Mouse (Mus musculus): ENCODE measurements around the gene Ins2. TPM values are rescaled to one million over a fixed set of nuclear protein-coding genes. Genes with fewer than 3 reads are reported as not detected.

Ins2 gene
- polyA plus RNA-seq, 1 experiment from 2014 or later: 0.63 TPM

DNA sequence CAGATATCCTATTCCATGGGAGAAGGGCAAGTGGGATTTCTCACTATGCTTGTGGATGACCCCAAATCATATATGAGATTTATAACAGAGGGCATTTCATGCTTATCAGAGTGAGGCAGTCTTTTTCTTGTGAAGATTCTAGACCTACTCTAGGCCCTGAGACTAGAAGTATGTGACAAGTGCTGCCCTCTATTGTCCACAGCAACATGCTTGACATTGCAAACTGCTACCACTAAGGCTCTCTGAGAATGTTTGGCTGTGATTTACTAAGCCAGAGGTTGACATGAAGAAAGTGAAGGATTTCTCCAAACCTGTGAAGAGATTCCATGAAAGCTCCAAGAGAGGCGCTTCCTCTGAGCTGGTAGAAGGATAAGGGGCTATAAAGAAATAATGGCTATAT is 72.1 kb downstream of the Ins2 start:
- Histone ChIP-seq H3K36me3 (ENCODE audit: control insufficient read depth, insufficient read depth, low read length) (peaks cover 14% of the 10 kb centered on the region), H3K9me3 (ENCODE audit: control insufficient read depth, low read length) (peaks cover 39% of the 10 kb centered on the region), H3K27me3 (ENCODE audit: control insufficient read depth, insufficient read depth, low read length) (peaks cover 10% of the 10 kb centered on the region; the same call in 1 of the 2 replicates), H3K4me1 (ENCODE audit: control insufficient read depth in 2 of 2, insufficient read depth in 2 of 2, low read length in 2 of 2) (no peaks in the 10 kb centered on the region), H3K4me2 (ENCODE audit: low read length) (no peak overlapping the region), H3K4me3 (ENCODE audit: control insufficient read depth in 1 of 2, insufficient read depth in 1 of 2, low read depth in 1 of 2, low read length in 2 of 2) (no peak overlapping the region), H3K9ac (ENCODE audit: low read length) (no peak overlapping the region), H3K27ac (replicated peaks in 1 of 2; ENCODE audit: control insufficient read depth in 1 of 2, insufficient read depth in 1 of 2, low read depth in 2 of 2, low read length in 2 of 2) (no peak overlapping the region)
- ATAC-seq (ENCODE audit: insufficient number of reproducible peaks, insufficient read depth, low FRiP score, low read depth): no peak
- 95% methylated on average over 1 of the region's 1 CpGs for WGBS

DNA sequence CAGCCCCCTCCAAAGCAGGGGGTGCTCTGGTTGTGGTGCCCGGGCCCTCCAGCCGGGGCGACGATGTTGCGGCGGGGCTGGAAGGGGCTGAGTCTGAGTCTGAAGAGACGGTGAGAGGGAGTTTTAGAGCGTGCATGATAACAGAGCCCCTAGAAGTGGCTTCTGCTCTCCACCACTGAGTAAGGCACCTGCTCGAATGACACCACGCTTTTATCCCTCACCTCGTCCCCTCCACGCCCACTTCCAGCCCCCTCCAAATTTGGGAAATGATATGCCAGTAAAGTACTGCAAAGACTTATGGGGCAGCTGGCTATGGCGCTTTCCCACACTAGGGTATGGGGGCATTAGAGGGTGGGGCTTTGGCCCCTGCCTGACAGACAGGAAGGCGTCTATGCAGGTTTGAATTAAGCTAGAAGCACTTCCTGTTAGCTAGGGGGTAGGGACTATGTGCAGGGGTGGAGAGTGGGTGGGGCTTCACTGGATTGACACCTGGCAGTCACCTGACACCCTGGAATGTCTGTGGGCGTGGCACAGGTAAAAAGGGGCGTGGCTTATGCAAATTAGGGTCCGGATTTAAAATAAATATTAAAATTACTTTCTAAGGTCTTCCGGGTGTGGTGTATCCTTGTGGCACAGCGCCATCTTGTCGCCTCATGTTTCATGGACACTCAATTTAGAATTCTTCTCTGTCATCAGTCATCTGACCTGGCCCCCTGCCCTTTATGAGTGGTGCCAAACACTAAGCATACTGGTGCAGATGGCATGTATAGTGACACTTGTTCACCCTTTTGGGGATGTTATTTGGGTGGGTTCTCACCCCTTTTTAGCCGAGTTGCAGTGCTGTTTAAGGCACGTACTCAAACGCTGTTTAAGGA is 73.2 kb downstream of the Ins2 start, which contains the start of gene Gm49394:
Gene Gm49394 (minus strand): TSS at position 192 of the 875 bp plus-strand sequence.
- no peak for ATAC-seq (ENCODE audit: insufficient number of reproducible peaks, insufficient read depth, low FRiP score, low read depth)
- H3K4me2 ChIP-seq (ENCODE audit: low read length): no peak within 1 kb of the TSS
- H3K36me3 ChIP-seq (ENCODE audit: control insufficient read depth, insufficient read depth, low read length): peaks cover 14% of the 10 kb centered on the region
- H3K4me1 ChIP-seq (ENCODE audit: control insufficient read depth in 2 of 2, insufficient read depth in 2 of 2, low read length in 2 of 2): 0 out of 4 replicates have a peak, but pooled peaks cover 0 to 2% of the 10 kb centered on the region in 2 experiments
- H3K27me3 ChIP-seq (ENCODE audit: control insufficient read depth, insufficient read depth, low read length): peaks cover 21% of the 10 kb centered on the region
- H3K4me3 ChIP-seq (ENCODE audit: control insufficient read depth in 1 of 2, insufficient read depth in 1 of 2, low read depth in 1 of 2, low read length in 2 of 2): no peak within 1 kb of the TSS
- peaks cover 39% of the 10 kb centered on the region for H3K9me3 ChIP-seq (ENCODE audit: control insufficient read depth, low read length)
- WGBS: 81% methylated on average over 23 of the region's 23 CpGs
- H3K27ac ChIP-seq (replicated peaks in 1 of 2; ENCODE audit: control insufficient read depth in 1 of 2, insufficient read depth in 1 of 2, low read depth in 2 of 2, low read length in 2 of 2): no peak within 1 kb of the TSS
- H3K9ac ChIP-seq (ENCODE audit: low read length): no peak within 1 kb of the TSS

DNA sequence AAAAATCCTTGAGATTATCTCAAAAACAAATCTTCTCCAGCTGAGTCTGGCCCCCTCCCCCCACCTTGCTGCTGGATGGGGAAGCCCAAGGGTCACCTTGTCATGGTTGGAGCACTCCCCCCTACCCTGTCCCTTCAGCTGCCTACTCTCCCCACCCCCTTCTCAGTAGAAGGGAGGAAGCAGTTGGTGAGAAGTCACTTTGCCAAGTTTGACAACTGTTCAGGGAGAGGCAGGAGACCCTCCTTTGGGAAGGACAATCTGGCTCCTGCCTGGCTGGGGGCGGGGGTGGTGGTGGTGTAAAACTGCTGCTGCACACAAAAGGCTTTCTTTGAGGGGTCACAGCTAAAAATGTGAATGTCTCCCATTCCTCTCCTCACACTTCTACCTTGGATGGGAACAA is 74.9 kb downstream of the Ins2 start:
- Histone ChIP-seq H3K4me2 (ENCODE audit: low read length) (no peak overlapping the region), H3K27me3 (ENCODE audit: control insufficient read depth, insufficient read depth, low read length) (peaks cover 31% of the 10 kb centered on the region), H3K9me3 (ENCODE audit: control insufficient read depth, low read length) (peaks cover 39% of the 10 kb centered on the region), H3K4me3 (ENCODE audit: control insufficient read depth in 1 of 2, insufficient read depth in 1 of 2, low read depth in 1 of 2, low read length in 2 of 2) (no peak overlapping the region), H3K9ac (ENCODE audit: low read length) (no peak overlapping the region), H3K4me1 (ENCODE audit: control insufficient read depth in 2 of 2, insufficient read depth in 2 of 2, low read length in 2 of 2) (0 out of 4 replicates have a peak, but pooled peaks cover 0 to 5% of the 10 kb centered on the region in 2 experiments), H3K27ac (replicated peaks in 1 of 2; ENCODE audit: control insufficient read depth in 1 of 2, insufficient read depth in 1 of 2, low read depth in 2 of 2, low read length in 2 of 2) (0 out of 4 replicates have a peak overlapping the region, but pooled peaks of 1 of the 2 experiments have one; percentile 6), H3K36me3 (ENCODE audit: control insufficient read depth, insufficient read depth, low read length) (peaks cover 14% of the 10 kb centered on the region)
- WGBS: 100% methylated on average over 1 of the region's 1 CpGs
- no peak for ATAC-seq (ENCODE audit: insufficient number of reproducible peaks, insufficient read depth, low FRiP score, low read depth)

DNA sequence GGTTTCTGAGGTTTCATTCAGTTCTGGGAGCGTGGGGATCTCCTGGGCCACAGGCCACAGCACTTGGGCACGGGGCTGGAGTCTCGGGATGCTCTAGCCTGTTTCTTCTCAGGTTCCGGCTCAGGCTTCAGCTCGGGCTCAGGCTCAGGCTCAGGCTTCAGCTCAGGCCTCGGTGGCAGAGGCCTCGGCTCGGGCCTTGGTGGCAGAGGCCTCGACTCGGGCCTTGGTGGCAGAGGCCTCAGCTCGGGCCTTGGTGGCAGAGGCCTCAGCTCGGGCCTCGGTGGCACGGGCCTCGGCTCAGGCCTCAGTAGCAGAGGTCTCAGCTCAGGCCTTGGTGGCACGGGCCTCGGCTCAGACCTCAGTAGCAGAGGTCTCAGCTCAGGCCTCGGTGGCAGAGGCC is 75.7 kb downstream of the Ins2 start:
- H3K36me3 ChIP-seq (ENCODE audit: control insufficient read depth, insufficient read depth, low read length): peaks cover 14% of the 10 kb centered on the region
- no peak overlapping the region for H3K9ac ChIP-seq (ENCODE audit: low read length)
- ATAC-seq (ENCODE audit: insufficient number of reproducible peaks, insufficient read depth, low FRiP score, low read depth): no peak

DNA sequence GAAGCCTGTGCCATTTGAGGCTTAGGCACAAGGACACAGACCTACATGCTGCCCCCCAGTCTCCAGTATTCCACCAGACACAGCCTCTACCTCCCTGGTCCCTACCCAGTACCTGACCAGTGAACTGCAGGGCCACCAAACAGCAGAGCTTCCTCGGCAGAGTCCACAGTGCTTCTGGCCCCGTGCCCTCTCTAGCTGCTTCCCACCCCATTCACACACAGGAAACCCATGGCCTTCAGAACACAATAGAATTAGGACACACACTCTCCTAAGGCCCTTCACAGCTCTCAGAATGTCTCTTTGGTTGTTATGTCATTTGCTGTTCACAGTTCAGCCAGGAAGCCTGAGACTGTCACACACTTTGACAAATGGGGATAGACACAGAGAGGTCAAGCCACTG is 76.5 kb downstream of the Ins2 start, which contains the start of gene Igf2:
Gene Igf2 (minus strand): TSS at position 158 of the 400 bp plus-strand sequence.
- Histone ChIP-seq H3K36me3 (ENCODE audit: control insufficient read depth, insufficient read depth, low read length) (peaks cover 14% of the 10 kb centered on the region), H3K4me1 (ENCODE audit: control insufficient read depth in 2 of 2, insufficient read depth in 2 of 2, low read length in 2 of 2) (0 out of 4 replicates have a peak, but pooled peaks cover 0 to 5% of the 10 kb centered on the region in 2 experiments), H3K27me3 (ENCODE audit: control insufficient read depth, insufficient read depth, low read length) (peaks cover 45% of the 10 kb centered on the region), H3K9ac (ENCODE audit: low read length) (peak within 1 kb of the TSS; percentile 42; the same call in 1 of the 2 replicates), H3K4me2 (ENCODE audit: low read length) (peak within 1 kb of the TSS; percentile 65), H3K9me3 (ENCODE audit: control insufficient read depth, low read length) (peaks cover 33% of the 10 kb centered on the region), H3K27ac (replicated peaks in 1 of 2; ENCODE audit: control insufficient read depth in 1 of 2, insufficient read depth in 1 of 2, low read depth in 2 of 2, low read length in 2 of 2) (peak within 1 kb of the TSS; percentile 31 to 80), H3K4me3 (ENCODE audit: control insufficient read depth in 1 of 2, insufficient read depth in 1 of 2, low read depth in 1 of 2, low read length in 2 of 2) (0 out of 4 replicates have a peak within 1 kb of the TSS, but pooled peaks of 1 of the 2 experiments have one; percentile 62)
- 70% methylated on average over 2 of the region's 2 CpGs for WGBS
- ATAC-seq (ENCODE audit: insufficient number of reproducible peaks, insufficient read depth, low FRiP score, low read depth): peak; percentile 18; the same call in 1 of the 2 replicates

More for the DNA sequence above, 75.7 kb downstream of the Ins2 start:
- Histone ChIP-seq H3K27me3 (ENCODE audit: control insufficient read depth, insufficient read depth, low read length) (peaks cover 39% of the 10 kb centered on the region), H3K4me2 (ENCODE audit: low read length) (no peak overlapping the region), H3K4me1 (ENCODE audit: control insufficient read depth in 2 of 2, insufficient read depth in 2 of 2, low read length in 2 of 2) (0 out of 4 replicates have a peak, but pooled peaks cover 0 to 5% of the 10 kb centered on the region in 2 experiments), H3K9me3 (ENCODE audit: control insufficient read depth, low read length) (peaks cover 39% of the 10 kb centered on the region), H3K27ac (replicated peaks in 1 of 2; ENCODE audit: control insufficient read depth in 1 of 2, insufficient read depth in 1 of 2, low read depth in 2 of 2, low read length in 2 of 2) (peak overlapping the region in 1 of 2 experiments; percentile 25; a peak in 1 of 4 replicates), H3K4me3 (ENCODE audit: control insufficient read depth in 1 of 2, insufficient read depth in 1 of 2, low read depth in 1 of 2, low read length in 2 of 2) (no peak overlapping the region)
- 92% methylated on average over 18 of the region's 18 CpGs for whole genome bisulfite sequencing

DNA sequence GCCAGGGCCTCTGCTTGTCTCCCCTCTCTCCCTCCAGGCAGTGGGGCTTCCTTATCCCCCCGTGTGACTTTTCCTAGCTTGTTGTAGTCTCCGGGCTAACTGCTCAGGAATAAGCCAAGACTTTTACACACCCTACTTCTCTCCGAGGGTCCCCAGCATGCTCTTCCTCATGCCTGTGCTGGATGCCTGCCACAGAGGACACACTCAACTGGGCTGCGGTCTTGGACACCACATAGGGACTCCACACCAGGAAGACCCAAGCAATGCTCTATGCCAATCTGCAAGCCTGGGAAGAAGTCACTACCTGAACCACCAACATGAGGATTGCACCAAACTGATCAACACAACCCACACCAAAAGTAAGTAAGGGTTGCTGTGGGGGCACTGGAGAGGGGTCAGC is 77.1 kb downstream of the Ins2 start:
- Histone ChIP-seq H3K27me3 (ENCODE audit: control insufficient read depth, insufficient read depth, low read length) (peaks cover 45% of the 10 kb centered on the region), H3K4me3 (ENCODE audit: control insufficient read depth in 1 of 2, insufficient read depth in 1 of 2, low read depth in 1 of 2, low read length in 2 of 2) (no peak overlapping the region), H3K4me1 (ENCODE audit: control insufficient read depth in 2 of 2, insufficient read depth in 2 of 2, low read length in 2 of 2) (0 out of 4 replicates have a peak, but pooled peaks cover 0 to 5% of the 10 kb centered on the region in 2 experiments), H3K4me2 (ENCODE audit: low read length) (peak overlapping the region; percentile 65), H3K36me3 (ENCODE audit: control insufficient read depth, insufficient read depth, low read length) (peaks cover 14% of the 10 kb centered on the region), H3K9ac (ENCODE audit: low read length) (peak overlapping the region; percentile 42; the same call in 1 of the 2 replicates), H3K27ac (replicated peaks in 1 of 2; ENCODE audit: control insufficient read depth in 1 of 2, insufficient read depth in 1 of 2, low read depth in 2 of 2, low read length in 2 of 2) (peak overlapping the region in 1 of 2 experiments; percentile 80; a peak in 2 of 4 replicates), H3K9me3 (ENCODE audit: control insufficient read depth, low read length) (peaks cover 27% of the 10 kb centered on the region)
- ATAC-seq (ENCODE audit: insufficient number of reproducible peaks, insufficient read depth, low FRiP score, low read depth): no peak
- WGBS: 70% methylated on average over 4 of the region's 4 CpGs

DNA sequence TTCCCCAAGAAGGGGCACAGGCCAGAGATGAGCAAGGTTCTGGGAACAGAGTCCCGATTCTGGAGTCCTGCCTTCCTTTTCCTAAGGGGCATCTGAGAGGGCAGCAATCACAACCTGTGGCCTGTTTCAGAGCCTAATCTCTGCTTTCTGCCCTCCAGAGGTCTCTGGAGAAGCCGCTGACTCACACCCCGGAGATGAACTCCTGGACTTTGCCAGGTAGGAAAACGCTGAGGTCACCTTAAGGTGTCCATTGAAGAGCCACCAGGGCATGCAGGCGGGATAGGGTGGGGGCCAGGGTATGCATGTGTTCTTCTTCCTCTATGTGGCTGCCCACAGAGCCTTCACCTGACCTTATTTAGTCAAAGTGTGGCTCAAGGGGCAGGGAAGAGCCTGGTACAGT is 77.8 kb downstream of the Ins2 start:
- peaks cover 47% of the 10 kb centered on the region for H3K27me3 ChIP-seq (ENCODE audit: control insufficient read depth, insufficient read depth, low read length)
- H3K4me2 ChIP-seq (ENCODE audit: low read length): peak overlapping the region; percentile 65
- no peak for ATAC-seq (ENCODE audit: insufficient number of reproducible peaks, insufficient read depth, low FRiP score, low read depth)
- H3K27ac ChIP-seq (replicated peaks in 1 of 2; ENCODE audit: control insufficient read depth in 1 of 2, insufficient read depth in 1 of 2, low read depth in 2 of 2, low read length in 2 of 2): peak overlapping the region in 1 of 2 experiments; percentile 80; a peak in 1 of 4 replicates
- peaks cover 14% of the 10 kb centered on the region for H3K36me3 ChIP-seq (ENCODE audit: control insufficient read depth, insufficient read depth, low read length)
- H3K4me3 ChIP-seq (ENCODE audit: control insufficient read depth in 1 of 2, insufficient read depth in 1 of 2, low read depth in 1 of 2, low read length in 2 of 2): peak overlapping the region in 1 of 2 experiments; percentile 62; a peak in 1 of 4 replicates
- 0 out of 4 replicates have a peak, but pooled peaks cover 0 to 5% of the 10 kb centered on the region in 2 experiments for H3K4me1 ChIP-seq (ENCODE audit: control insufficient read depth in 2 of 2, insufficient read depth in 2 of 2, low read length in 2 of 2)
- H3K9ac ChIP-seq (ENCODE audit: low read length): peak overlapping the region; percentile 95; the same call in 1 of the 2 replicates
- 47% methylated on average over 5 of the region's 5 CpGs for WGBS
- peaks cover 20% of the 10 kb centered on the region for H3K9me3 ChIP-seq (ENCODE audit: control insufficient read depth, low read length)
